Mouse (Mus musculus) c-Kit-positive CD71-positive TER-119-positive erythroid progenitor cells, embryonic 14.5 days (primary cell): ENCODE data around the gene Rnf222.

Experiments
- DNase-seq: peaks from one replicate; pipeline ENCODE4 v3.0.0-alpha.2; 2013; ENCODE audit warnings: low spot score

Rnf222 gene

DNA sequence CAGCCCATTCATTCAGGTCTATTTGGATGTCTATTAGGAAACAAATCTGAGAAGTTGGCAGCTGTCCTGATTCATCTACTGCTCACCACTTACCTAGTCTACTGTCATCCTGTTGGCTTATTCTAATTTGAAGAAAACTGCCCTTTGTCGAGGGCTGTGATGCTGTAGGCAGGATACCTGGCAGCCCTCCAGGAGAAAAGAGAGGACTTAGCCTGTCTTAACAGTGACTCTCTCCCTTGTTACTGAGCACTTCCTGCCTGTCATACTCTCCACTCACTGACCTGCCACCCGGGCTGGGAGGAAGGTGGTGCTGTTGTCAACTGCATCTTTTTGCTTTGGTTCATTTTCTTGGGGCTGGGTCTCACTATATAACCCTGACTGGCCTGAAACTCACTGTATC, 2.3 kb downstream of the Rnf222 start:
- no peak for DNase-seq

DNA sequence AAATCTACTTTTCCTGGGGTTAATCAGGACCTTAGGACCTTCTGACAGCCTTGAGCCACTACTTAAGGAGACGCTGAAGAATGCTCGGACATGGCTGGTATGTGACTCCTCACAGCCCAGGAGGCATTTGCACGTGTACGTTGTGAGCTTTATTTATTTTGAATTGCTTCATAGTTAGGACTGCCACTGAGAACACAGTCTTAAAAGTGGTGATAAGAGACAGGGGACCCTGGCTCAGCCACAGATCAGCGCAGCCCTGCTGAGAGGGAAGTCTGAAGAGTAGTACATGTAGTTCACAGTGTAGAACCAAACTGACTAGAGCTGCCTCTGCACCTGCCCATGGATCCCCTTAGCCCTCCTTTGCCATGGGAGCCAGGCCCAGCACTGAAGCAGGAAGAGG, 3.5 kb downstream of the Rnf222 start:
- DNase-seq, result no peak

DNA sequence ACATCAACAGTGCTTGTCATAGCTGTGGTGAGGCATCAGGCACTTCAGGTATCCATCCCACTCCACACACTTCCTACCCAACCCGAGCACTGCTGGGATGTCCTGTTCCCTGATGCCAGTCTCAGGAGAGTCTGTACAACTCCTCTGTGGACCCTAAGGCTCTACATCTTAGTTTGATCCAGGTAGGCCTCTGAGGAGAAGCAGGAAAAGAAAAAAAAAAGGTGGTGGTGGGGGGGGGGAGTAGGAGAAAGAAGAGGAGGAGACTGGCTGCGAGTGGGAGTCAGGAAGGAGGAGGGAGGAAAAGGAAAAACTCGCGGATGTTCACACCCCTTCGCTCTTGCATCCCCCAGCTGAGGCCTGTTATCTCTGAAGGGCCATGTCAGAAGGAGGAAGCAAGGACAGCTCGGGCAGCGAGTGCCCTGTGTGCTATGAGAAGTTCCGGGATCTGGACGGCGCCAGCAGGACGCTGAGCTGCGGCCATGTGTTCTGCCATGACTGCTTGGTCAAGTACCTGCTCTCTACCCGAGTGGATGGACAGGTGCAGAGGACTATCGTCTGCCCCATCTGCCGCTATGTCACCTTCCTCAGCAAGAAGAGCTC, 4.0 kb downstream of the Rnf222 start:
- DNase-seq, result no peak

DNA sequence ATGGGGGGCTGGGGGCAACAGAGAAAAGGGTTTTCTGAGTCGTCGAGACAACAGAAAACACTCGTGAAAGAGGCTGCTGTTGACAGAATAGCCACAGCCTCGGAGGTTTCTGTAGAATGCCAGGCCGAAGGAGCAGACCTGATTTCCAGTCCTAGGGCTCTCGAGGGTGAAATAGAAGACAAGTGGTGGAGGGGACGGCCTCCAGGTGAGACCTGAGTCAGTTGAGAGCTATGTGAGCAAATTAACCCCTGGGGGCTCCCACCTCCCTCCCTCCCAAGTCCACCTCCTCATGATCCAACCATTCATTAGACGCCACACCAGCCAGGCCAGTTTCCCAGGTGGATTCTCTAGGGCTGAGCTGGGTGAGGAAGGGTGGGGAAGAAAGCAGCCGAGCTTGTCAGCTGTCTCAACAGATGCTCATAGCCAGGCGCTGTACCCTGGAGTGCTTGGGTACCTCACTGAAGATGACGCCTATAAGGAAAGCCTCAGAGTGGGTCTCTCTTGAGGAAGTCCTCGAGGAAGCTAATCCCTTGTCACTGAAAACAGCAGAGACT, 5.6 kb downstream of the Rnf222 start:
- no peak for DNase-seq

DNA sequence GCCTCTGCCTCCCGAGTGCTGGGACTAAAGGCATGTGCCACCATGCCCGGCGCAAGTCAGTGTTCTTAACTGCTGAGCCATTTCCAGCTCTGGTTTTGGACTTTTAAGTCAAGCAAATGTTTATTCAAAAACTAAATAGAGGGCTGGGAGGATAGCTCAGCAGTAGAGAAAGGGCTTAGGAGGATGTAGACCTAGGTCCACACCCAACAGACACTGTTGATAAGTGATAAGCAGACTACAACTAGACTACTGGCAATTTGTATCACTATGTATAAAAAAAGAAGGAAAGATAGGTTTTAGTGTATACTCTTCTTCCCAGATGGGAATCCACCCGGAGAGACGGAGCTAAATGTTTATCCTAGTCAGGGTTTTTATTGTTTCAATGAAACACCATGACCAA, 7.9 kb downstream of the Rnf222 start:
- DNase-seq, result no peak

DNA sequence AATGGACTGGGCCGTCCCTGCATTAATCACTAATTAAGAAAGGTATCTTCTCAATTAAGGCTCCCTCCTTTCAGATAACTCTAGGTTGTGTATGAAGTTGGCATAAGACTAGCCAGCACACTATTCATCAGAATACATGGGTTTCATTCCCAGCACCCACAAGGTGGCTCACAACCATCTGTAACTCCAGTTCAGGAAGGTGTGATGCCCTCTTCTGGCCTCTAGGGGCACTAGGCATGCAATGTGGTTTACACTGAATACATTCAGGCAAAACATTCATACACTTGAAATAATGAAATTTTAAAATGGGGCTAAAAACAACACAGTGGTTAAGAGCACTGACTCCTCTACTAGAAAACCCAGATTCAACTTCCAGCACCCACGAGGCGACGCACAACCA, 8.8 kb downstream of the Rnf222 start:
- no peak for DNase-seq

DNA sequence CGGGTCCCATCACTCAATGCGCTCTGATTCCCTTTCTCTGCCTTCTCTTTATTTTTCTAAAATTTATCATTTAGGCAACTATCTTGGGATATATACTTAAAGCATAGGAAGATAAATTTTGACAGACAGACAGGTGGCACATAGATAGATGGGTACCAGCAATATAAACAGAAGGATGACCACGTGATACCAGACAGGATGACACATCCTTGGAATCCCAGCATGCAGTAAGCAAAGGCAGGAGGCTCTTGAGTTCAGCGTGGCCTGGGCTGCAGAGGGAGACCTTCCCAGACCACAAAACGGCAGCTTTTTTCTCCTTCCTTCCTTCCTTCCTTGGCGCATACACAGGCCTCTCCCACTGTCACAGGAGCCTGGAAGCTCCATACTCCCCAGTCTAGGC, 9.5 kb downstream of the Rnf222 start:
- no peak for DNase-seq

DNA sequence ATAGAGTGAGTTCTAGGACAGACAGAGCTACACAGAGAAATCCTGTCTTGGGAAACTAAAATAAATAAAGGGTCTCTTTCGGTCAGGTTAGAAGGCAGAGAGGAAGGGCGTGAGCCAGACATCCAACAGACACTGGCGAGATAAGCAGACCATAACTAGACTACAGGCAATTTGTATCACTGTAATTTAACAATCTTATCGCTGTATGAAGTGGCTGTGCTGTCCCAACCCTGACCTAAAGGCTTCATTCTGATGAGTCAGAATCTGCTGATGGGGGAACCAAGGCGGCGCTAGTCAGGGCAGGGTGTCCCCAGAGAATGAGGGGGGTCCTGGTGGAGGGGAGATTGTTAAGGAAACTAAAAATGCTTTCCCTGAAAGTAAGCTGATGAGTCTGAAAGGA, 10.4 kb downstream of the Rnf222 start:
- no peak for DNase-seq

DNA sequence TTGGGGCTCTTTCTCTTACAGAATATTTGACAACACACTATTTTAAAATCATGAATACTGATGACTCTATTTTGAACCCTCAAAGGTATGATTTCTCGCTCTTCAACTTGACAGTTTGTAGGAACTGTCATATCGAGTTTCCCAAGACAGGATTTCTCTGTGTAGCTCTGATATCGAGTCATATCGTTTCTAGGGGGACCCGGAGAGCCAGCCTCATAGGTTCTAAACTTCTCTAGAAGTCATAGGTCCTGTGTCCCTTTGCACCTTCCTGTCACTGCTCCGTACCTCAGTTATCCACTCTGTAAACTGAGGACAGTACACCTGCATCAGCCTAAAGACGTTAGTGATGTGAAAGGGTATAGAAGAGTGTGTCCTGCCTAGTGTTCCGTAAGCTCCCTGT, 11.5 kb downstream of the Rnf222 start:
- DNase-seq, result no peak

DNA sequence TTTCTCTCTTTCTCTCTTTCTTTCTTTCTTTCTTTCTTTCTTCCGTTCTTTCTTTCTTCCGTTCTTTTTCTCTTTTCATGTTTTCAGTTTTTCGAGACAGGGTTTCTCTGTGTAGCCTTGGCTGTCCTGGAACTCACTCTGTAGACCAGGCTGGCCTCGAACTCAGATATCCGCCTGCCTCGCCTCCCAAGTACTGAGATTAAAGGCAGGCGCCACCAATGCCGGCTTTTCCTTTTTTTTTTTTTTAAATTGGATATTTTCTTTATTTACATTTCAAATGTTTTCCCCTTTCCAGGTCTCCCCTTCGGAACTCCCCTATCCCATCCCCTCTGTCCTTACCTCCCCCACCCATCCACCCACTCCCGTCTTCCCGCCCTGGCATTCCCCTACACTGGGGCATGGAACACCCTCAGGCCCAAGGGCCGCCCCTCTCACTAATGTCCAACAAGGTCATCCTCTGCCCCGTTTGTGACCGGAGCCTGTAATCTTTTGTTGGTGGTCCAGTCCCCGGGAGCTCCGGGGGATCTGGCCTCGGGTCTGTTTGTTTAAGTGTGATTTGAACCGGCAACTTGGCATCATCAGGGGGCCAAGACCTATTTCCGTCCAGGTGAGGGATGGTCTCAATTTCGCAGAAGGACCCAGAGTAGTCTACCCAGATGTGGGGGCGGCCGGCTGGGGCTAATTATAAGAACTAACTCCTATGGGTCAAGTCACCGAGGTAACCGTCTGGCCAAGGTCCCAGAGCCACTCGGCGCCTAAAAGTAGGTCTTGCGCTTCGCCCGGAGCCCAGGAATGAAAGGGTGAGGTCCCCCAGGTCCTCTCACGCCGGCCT, 12.4 kb downstream of the Rnf222 start:
- DNase-seq, result no peak

DNA sequence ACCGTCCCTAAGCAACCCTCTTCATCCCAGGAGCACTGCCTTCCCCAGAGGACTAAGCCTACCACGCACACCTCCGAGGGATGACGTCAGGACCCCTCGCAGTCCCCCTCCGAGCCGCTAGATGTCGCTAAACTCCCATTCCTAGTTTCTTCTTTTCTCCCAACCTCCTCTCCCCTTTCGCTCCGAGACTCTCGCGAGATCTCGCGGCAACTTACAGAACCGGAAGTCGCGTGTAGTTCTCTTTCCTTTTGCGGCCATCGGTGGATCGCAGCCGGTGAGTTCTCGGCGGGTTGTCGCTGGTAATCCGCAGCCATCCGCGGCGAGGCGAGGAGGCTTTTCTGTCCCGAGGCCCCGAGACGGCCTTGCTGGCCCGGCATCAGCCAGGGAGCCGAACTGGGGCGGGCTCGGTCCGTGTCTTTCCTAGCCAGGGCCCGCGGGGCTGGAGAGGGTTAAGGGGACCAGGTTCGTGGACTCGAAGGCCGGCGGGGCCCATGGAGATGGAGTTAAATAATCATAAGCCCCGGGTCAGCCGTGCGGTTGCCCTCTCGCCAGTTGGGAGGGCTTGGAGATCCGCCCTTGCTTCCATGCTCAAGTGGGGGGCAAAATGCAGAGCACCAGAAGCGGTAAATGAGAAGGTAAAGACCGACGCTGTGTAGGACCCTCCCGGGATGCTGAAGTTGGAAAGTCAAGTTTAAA, 13.1 kb downstream of the Rnf222 start, which contains the start of gene Rpl26:
TSS of gene Rpl26 (plus strand) at position 233 of the 696 bp plus-strand sequence.
- peak; percentile 100 for DNase-seq

DNA sequence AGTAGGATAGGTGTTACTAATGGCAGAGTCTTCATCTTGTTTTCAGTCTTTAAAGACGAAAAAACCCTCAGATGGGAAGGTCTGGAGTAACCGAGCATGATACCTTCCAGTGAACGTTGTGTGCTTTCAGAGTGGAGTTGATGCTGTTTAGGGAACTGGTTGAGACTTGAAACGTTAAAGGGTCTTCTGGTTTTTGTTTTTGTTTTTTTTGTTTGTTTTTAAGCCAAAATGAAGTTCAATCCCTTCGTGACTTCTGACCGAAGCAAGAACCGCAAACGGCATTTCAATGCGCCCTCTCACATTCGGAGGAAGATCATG, 13.7 kb downstream of the Rnf222 start:
- DNase-seq, result no peak

DNA sequence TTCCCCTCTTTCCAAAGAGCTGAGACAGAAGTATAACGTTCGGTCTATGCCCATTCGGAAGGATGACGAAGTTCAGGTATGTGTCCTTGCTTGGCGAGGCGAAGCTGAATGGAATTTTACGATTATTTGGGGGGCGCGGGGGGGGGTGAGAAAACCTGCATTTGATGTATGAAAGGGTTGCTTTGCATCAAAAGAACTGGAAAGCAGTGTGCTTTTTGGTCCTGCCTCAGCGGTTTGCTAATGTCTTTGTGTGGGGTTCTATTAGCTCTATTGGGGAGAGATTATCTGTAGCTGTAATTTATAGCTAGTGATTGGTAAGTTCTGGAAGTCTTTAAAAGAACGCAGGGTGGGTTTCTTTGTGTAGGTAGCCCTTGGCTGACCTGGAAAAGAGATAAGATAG, 14.0 kb downstream of the Rnf222 start:
- DNase-seq, result no peak

DNA sequence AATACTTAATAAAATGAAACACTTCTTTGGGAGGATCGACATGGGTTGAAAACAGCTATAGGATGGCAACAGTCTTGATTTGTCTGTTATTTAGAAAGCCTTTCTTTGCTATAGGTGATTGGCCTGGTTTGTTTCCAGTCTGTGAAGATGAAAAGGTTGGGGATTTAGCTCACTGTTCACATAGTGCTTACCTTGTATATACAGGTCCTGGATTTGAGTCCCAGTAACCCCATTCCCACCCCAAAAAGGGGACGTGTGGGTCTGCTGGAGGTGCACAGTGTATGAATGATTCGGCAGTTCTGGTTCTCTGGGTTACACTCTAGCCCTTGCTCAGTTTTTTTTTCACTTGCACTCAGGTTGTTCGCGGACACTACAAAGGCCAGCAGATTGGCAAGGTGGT, 14.5 kb downstream of the Rnf222 start:
- DNase-seq, result no peak

DNA sequence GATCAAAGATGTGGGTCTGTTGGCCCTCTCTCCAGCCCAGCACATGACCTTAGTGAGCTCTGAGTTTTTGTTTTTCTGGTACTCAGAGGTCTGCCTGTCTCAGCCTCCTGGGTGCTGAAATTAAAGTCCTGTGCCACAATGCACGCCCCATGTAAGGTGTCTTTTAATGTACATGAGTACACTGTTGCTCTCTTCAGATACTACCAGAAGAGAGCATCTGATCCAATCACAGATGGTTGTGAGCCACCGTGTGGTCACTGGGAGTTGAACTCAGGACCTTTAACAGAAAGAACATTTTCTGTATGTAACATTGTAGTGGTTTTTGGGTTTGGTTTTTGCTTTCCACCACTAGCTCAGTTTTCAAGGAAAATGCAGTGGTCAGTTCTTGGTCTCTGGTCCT, 15.4 kb downstream of the Rnf222 start:
- no peak for DNase-seq

DNA sequence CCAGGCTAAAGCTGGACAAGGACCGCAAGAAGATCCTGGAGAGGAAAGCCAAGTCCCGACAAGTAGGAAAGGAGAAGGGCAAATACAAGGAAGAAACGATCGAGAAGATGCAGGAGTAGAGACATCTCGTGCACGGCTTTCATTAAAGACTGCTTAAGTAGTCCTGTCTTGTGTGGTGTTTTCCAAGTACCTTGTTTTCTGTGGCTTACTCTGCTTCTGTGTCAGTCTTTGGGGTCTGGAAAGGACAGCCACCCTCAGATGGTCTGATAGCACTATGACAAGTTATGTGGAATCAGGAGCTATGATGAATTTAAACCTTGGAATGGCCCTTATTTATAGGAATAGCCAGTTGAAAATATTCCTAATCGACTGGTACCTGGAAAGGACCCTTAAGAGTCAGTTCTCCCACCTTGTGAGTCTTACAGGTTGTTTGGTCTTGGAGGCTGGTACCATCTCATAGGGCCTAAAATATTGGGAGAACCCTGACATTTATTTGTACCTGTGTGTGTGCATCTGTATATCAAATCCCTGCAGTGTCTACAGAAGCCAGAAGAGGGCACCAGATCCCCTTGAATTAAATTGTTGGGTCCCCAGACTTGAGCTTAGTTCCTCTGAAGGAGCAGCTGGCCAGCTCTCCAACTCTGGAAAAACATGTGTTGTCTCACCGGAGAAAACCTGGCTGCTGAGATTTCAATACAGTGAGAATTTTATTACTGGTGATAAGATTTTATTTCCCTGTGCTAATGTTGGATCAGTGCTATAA, 16.2 kb downstream of the Rnf222 start:
- DNase-seq, result peak; percentile 72

DNA sequence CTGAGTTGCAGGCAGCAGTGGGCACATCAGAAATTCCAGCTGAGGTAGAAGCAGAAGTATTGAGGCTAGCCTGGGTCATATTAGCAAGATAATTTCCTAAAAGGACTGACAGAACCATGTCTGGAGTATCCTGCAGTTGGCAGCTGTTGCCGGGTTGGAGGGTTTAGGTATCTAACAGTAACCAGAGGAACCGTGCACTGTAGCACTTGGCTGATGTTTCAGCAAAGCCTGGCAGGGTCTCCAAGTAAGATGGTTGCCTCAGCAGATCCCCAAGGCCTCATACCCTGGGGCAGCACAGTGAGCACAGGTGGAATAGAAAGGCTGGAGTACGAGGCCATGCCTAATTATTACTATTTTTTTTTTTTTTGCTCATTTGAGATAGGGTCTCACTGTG, 16.8 kb downstream of the Rnf222 start:
- no peak for DNase-seq

DNA sequence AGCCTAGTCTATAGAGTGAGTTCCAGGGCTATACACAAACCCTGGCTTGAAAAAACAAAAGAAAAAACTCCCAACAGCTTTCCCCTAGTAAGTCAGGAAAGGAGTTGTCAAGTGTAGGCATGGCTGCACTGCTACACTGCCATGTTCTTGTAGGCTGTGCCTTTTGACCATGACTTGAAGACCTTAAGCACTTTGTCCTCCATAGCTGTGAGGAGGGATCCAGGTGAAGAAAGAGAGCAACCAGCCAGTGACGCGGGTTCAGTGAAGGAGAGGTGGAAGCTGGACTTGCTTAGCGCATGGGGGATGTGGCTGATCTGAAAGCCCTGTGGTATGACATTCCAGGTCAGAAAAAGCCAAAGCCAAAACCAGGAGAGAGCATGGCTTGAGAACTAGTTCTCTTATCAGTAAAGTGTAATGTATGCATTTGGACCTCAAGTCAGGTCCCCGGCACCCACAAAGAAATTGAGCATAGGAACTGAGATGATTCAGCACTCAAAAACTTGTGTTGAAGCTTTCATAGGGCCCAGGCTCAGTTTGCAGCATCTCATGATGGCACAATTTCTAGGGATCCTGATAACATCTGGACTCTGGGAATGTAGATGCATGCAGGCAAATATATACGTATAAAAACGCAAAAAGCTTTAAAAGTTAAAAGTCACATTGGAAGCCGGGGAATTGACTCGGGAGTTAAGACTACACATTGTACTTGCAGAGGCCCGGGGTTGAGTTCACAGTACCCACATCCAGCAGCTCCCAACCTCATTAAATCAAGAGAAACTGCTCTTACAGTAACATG, 17.5 kb downstream of the Rnf222 start:
- DNase-seq, result no peak

DNA sequence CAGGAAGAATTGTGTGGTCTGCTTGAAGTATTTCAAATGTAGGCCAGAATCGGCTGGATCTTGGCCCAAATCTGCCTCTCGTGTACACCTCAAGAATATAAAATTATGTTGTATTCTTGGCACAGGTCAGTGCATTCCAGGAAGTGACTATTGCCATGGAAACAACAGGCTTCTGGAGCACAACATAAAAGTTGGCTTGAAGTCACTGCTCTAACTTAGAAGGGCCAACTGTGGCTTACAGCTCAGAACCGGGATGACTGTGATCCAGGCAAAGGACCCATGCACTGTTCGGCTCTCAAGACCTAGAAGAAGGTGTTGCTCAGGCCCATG, 18.1 kb downstream of the Rnf222 start:
- DNase-seq, result no peak

DNA sequence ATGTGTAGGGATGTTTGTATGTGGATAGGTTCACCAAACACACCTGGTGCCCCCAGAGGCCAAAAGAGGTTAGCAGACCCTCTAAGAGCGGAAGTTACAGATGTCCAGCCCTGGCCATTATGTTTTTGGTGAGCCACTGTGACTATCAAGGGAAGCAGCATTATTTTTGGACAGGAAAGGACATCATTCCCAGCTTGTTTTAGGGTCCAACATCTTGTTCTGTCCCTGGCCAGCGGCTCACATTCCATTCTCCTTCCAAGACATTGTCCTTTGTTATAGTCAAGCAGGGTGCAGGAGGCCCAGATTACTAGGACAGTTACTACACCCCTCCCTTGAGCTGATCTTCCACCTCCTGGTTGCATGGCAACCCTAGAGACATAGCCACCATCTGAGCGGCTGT, 18.9 kb downstream of the Rnf222 start:
- no peak for DNase-seq

DNA sequence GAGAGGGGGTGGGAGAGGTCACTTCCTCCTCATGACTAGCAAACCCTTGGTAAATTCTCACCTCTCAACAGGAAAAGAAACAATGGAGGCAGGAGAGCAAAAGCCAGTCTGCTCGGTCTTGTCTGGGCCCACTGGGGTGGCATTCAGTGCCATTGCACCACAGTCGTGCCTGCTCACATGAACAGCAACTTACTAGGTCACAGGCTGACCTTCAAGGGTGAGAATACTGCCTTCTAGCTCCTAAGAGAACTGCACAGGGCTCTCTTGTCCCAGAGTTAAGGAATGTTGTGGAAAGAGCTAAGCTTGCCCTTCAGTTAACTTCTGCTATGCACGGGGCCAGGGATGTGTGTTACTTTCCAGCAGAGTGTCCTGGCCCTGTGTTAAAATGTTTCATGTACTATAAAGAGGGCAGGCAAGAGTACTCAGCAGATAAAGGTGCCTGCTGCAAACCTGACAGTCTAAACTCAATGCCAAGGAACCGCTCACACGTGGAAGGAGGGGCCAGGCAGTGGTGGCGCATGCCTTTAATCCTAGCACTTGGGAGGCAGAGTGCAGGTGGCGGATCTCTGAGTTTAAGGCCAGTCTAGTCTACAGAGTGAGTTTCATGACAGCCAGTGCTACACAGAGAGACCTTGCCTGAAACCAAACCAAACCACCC, 20.6 kb downstream of the Rnf222 start:
- no peak for DNase-seq
